Mouse (Mus musculus) heart, embryonic 10.5 days (tissue): ENCODE measurements around the gene Ccdc83. TPM values are rescaled to one million over a fixed set of nuclear protein-coding genes. Genes with fewer than 3 reads are reported as not detected.
"Not testable (repeated sequence)": the region's sequence is repeated elsewhere in the genome, so short reads cannot be mapped to it uniquely, and the experiment has no call there.

Experiments used
- DNase-seq: peaks from one replicate; pipeline ENCODE4 v3.0.0-alpha.2; 2017; ENCODE audit warnings: low spot score
- H3K27ac ChIP-seq: fragments of 300-500 bp; sonication (generic); 2 replicates; pipeline ENCODE4 v1.5.1; 2016; ENCODE audit warnings: mild to moderate bottlenecking
- H3K27me3 ChIP-seq: fragments of 300-500 bp; sonication (generic); 2 replicates; pipeline ENCODE4 v1.6.1; 2016; ENCODE audit warnings: mild to moderate bottlenecking; ENCODE audit not compliant: poor library complexity, insufficient read depth, severe bottlenecking
- H3K36me3 ChIP-seq: fragments of 300-500 bp; sonication (generic); 2 replicates; pipeline ENCODE4 v1.6.1; 2016; ENCODE audit warnings: mild to moderate bottlenecking, moderate library complexity
- H3K4me1 ChIP-seq: fragments of 300-500 bp; sonication (generic); 2 replicates; pipeline ENCODE4 v1.6.1; 2016; ENCODE audit warnings: mild to moderate bottlenecking
- H3K4me3 ChIP-seq: fragments of 300-500 bp; sonication (generic); 2 replicates; pipeline ENCODE4 v1.5.1; 2016; ENCODE audit warnings: mild to moderate bottlenecking, moderate library complexity
- H3K9me3 ChIP-seq: fragments of 300-500 bp; sonication (generic); 2 replicates; pipeline ENCODE4 v1.6.1; 2016; ENCODE audit warnings: mild to moderate bottlenecking, moderate library complexity
- WGBS: fragments of 180-500 bp; shearing (Covaris S2); methylation state at CpG from one replicate; pipeline ENCODE4 v1.1.7; 2016; 5-methylcytosine and 5-hydroxymethylcytosine counted together
- polyA plus RNA-seq: library from polyadenylated mRNA; unstranded; fragments of >200 nt; fragmentation: Nextera tagmentation; extraction: Ambion mirVana; gene quantifications from 2 replicates; pipeline ENCODE4 v1.2.1, GENCODE M21; 2016

Ccdc83 gene
- polyA plus RNA-seq, 1 experiment from 2014 or later = 0.24 TPM

DNA sequence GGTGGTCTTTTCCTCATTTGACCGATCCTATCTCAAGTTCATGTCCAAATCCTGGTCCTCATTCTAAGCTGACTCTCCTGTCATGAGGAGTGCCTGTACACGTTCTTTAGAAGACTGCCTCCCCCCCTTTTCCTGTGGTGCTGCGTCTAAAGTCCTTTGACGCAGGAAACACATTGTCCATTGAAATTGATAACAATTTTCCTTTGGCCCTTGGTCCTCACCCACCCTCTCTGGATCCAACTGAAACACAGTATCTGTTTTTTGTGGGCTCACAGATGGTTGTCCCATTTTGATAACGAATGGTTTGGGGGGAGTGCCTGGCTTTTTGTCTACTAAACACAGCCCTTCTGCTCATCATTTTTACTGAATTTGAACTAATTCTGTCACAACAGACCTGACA, 21.9 kb downstream of the Ccdc83 start:
- no peaks in the 10 kb centered on the region for H3K27me3 ChIP-seq
- WGBS = 74% methylated on average over 5 of the region's 5 CpGs

DNA sequence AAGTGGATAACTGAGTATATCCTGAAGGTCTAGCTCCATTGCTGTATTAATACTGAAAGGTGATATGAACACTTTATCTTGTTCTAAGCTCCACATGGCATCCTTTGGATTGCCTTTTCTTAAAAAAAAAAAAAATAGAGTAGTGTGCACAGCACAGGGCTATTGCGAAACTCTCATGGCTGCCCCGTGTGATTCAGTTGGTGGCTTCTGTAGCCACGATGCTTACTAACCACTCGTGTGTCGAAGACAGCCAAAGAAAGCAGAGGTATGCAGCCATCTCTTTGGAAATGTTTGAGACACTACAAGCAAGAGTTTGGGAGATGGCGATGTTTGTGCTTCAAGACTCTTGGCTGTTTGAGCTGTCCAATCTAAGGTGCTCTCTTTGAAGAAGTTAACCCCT, 22.4 kb downstream of the Ccdc83 start:
- H3K4me1 ChIP-seq = no peaks in the 10 kb centered on the region
- no peaks in the 10 kb centered on the region for H3K9me3 ChIP-seq
- H3K27me3 ChIP-seq = no peaks in the 10 kb centered on the region
- no peak overlapping the region for H3K27ac ChIP-seq
- 79% methylated on average over 6 of the region's 6 CpGs for WGBS
- no peak overlapping the region for H3K4me3 ChIP-seq
- DNase-seq = no peak
- H3K36me3 ChIP-seq = no peaks in the 10 kb centered on the region

More for the DNA sequence above, 21.9 kb downstream of the Ccdc83 start:
- no peak for DNase-seq
- Histone ChIP-seq H3K27ac (no peak overlapping the region), H3K9me3 (no peaks in the 10 kb centered on the region), H3K4me1 (no peaks in the 10 kb centered on the region), H3K4me3 (no peak overlapping the region), H3K36me3 (no peaks in the 10 kb centered on the region)

DNA sequence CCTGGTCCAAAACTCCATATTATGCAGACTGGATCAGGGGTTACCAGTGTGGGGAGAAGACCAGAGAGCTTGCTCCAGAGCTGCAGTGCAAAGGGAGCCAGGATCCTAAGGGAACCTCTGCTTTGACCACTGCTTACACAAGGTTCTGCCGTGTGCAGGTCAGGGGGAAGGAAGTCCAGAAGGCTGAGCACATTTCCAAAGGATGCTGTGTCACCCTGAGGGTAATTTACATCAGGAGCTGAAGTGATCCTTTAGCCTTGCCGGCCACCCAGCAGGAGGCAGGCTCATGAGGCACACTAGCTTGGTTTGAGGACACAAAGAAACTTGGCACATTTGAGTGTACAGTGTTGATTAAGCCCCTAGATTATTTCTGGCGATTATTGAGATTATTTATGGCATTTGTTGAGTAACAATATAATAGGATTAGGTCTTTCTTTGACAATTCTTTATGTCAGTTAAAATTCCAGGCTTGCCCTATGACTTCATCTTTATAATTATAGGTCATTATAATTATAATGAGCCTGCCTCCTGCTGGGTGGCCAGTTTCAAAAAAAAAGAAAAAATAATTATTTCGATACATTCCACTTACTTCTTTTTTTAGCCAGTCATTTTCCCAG, 29.2 kb downstream of the Ccdc83 start:
- Histone ChIP-seq H3K36me3 (no peaks in the 10 kb centered on the region), H3K27ac (no peak overlapping the region), H3K4me1 (peaks cover 3% of the 10 kb centered on the region; the same call in 1 of the 2 replicates), H3K9me3 (no peaks in the 10 kb centered on the region), H3K27me3 (no peaks in the 10 kb centered on the region), H3K4me3 (no peak overlapping the region)
- DNase-seq = no peak
- WGBS = 69% methylated on average over 4 of the region's 4 CpGs

GRCm38 (mm10) chr7:90233921-90234320, 31.7 kb downstream of the Ccdc83 start:
- DNase-seq = no peak
- WGBS = 46% methylated on average over 4 of the region's 4 CpGs
- H3K4me1 ChIP-seq = peaks cover 3% of the 10 kb centered on the region; the same call in 1 of the 2 replicates
- no peaks in the 10 kb centered on the region for H3K27me3 ChIP-seq
- no peak overlapping the region for H3K4me3 ChIP-seq
- no peaks in the 10 kb centered on the region for H3K9me3 ChIP-seq
- no peak overlapping the region; the same call in 1 of the 2 replicates for H3K27ac ChIP-seq
- H3K36me3 ChIP-seq = no peaks in the 10 kb centered on the region

DNA sequence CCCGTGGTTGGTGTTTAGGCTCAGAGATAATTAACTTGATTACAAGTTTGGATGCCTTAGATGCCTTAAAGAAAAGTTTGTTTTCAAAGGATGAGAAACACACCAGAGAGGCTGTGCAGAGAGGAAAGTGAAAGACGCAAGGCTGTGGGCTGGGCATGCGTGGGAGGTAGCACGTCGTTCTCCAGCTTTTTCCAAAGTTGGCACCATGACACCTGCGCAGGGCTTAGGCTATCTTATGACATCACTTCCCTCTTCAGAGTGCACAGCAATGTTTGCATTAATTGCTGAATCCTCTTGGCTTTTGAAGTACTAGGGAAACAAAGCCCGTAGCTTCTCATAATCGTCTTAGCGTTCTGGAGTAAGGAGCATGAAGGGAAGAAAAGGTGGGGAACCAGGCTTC, 34.1 kb downstream of the Ccdc83 start:
- WGBS = 74% methylated on average over 9 of the region's 9 CpGs
- H3K9me3 ChIP-seq = no peaks in the 10 kb centered on the region
- DNase-seq = no peak
- no peak overlapping the region for H3K4me3 ChIP-seq
- no peaks in the 10 kb centered on the region for H3K27me3 ChIP-seq
- H3K36me3 ChIP-seq = no peaks in the 10 kb centered on the region
- no peak overlapping the region for H3K27ac ChIP-seq
- H3K4me1 ChIP-seq = peaks cover 3% of the 10 kb centered on the region; the same call in 1 of the 2 replicates

GRCm38 (mm10) chr7:90228884-90229283, 36.7 kb downstream of the Ccdc83 start:
- not testable (repeated sequence) for H3K4me1 ChIP-seq, H3K4me3 ChIP-seq, DNase-seq, H3K9me3 ChIP-seq, H3K27ac ChIP-seq, H3K36me3 ChIP-seq, H3K27me3 ChIP-seq

- H3K4me3 ChIP-seq = no peak overlapping the region
- 87% methylated on average over 4 of the region's 4 CpGs for WGBS
- H3K36me3 ChIP-seq = no peaks in the 10 kb centered on the region
- H3K27me3 ChIP-seq = no peaks in the 10 kb centered on the region
- no peak for DNase-seq
- no peaks in the 10 kb centered on the region for H3K4me1 ChIP-seq
- no peak overlapping the region for H3K27ac ChIP-seq
- H3K9me3 ChIP-seq = no peaks in the 10 kb centered on the region
Observed at GRCm38 (mm10) chr7:90228075-90228474, 37.5 kb downstream of the Ccdc83 start.

DNA sequence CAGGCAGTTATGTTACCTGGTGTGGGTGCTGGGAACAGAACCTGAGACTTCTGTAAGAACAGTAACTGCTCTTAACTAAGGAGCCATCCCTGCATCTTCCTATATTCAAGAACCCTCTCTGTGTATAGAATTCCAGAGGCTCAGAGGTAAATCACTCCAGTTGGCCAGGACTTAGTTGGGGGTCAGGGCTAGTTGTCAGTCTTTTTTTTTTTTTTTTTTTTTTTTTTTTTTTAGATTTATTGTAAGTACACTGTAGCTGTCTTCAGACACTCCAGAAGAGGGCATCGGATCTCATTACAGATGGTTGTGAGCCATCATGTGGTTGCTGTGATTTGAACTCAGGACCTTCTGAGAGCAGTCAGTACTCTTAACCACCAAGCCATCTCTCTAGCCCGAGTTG, 44.1 kb downstream of the Ccdc83 start:
- no peak overlapping the region for H3K4me3 ChIP-seq
- H3K4me1 ChIP-seq = no peaks in the 10 kb centered on the region
- H3K27me3 ChIP-seq = no peaks in the 10 kb centered on the region
- H3K27ac ChIP-seq = no peak overlapping the region
- H3K9me3 ChIP-seq = no peaks in the 10 kb centered on the region
- DNase-seq = no peak
- 69% methylated on average over 2 of the region's 2 CpGs for WGBS
- no peaks in the 10 kb centered on the region for H3K36me3 ChIP-seq

DNA sequence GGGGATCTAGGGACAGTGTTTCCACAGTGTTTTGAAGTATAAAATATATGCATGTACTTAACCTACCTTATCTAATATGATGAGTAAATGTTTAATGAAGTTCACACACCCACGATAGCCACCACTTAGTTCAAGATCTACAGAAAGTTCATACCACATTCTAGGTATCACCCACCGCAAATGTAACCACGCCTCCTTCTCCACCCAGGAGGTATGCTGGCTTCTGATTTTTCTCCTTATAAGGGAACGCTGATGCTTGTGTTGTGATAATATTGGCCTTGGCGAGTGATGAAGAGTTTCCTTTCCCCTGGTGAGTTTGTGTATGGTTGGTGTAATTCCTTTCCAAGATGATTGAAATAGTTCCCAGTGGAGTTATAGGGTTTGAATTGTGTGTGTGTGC, 47.5 kb downstream of the Ccdc83 start:
- no peak overlapping the region for H3K27ac ChIP-seq
- no peaks in the 10 kb centered on the region for H3K9me3 ChIP-seq
- H3K4me1 ChIP-seq = no peaks in the 10 kb centered on the region
- no peak for DNase-seq
- no peak overlapping the region for H3K4me3 ChIP-seq
- H3K36me3 ChIP-seq = no peaks in the 10 kb centered on the region
- WGBS = 80% methylated on average over 5 of the region's 5 CpGs
- no peaks in the 10 kb centered on the region for H3K27me3 ChIP-seq

- no peaks in the 10 kb centered on the region for H3K36me3 ChIP-seq
- no peaks in the 10 kb centered on the region for H3K9me3 ChIP-seq
- no peak overlapping the region for H3K4me3 ChIP-seq
- H3K27me3 ChIP-seq = no peaks in the 10 kb centered on the region
- H3K4me1 ChIP-seq = no peaks in the 10 kb centered on the region
- WGBS = 72% methylated on average over 8 of the region's 8 CpGs
- H3K27ac ChIP-seq = no peak overlapping the region
- no peak for DNase-seq
Observed at GRCm38 (mm10) chr7:90216511-90216910, 49.1 kb downstream of the Ccdc83 start.

DNA sequence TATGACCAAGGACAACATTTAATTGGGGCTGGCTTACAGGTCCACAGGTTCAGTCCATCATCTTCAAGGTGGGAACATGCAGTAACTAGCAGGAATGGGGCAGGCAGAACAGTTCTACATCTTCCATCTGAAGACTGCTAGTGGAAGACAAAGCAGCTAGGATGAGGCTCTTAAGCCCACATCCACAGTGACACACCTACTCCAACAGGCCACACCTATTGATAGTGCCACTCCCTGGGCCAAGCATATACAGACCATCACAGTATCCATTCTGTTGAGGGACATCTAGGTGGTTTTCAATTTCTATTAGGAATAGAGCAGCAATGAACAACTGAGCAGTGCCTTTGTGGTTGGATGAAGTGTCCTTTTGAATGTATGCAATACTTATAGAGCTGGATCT, 54.6 kb downstream of the Ccdc83 start:
- DNase-seq = no peak
- Histone ChIP-seq H3K9me3 (no peaks in the 10 kb centered on the region), H3K36me3 (peaks cover 29% of the 10 kb centered on the region), H3K27me3 (no peaks in the 10 kb centered on the region), H3K27ac (no peak overlapping the region), H3K4me3 (no peak overlapping the region), H3K4me1 (no peaks in the 10 kb centered on the region)

- 93% methylated on average over 2 of the region's 2 CpGs for WGBS
- Histone ChIP-seq H3K27ac (no peak overlapping the region), H3K27me3 (no peaks in the 10 kb centered on the region), H3K36me3 (peaks cover 30% of the 10 kb centered on the region), H3K9me3 (no peaks in the 10 kb centered on the region), H3K4me3 (no peak overlapping the region), H3K4me1 (no peaks in the 10 kb centered on the region)
- no peak for DNase-seq
Observed at GRCm38 (mm10) chr7:90210116-90210515, 55.5 kb downstream of the Ccdc83 start.

GRCm38 (mm10) chr7:90203914-90204313, 61.7 kb downstream of the Ccdc83 start:
- H3K36me3 ChIP-seq = peaks cover 50% of the 10 kb centered on the region

GRCm38 (mm10) chr7:90201877-90202465, 63.6 kb downstream of the Ccdc83 start:
- WGBS = 70% methylated on average over 2 of the region's 2 CpGs
- Histone ChIP-seq H3K9me3 (no peaks in the 10 kb centered on the region), H3K36me3 (peaks cover 48% of the 10 kb centered on the region), H3K27ac (no peak overlapping the region), H3K4me3 (no peak overlapping the region), H3K27me3 (no peaks in the 10 kb centered on the region), H3K4me1 (no peaks in the 10 kb centered on the region)
- DNase-seq = no peak

More at GRCm38 (mm10) chr7:90203914-90204313, 61.7 kb downstream of the Ccdc83 start:
- Histone ChIP-seq H3K27me3 (no peaks in the 10 kb centered on the region), H3K9me3 (no peaks in the 10 kb centered on the region), H3K4me1 (no peaks in the 10 kb centered on the region), H3K4me3 (no peak overlapping the region), H3K27ac (no peak overlapping the region)
- no peak for DNase-seq
- WGBS = 89% methylated on average over 2 of the region's 2 CpGs
